ENCODE assay signal across 25 mouse cellular contexts in genomic region chr5:64218603-64218999, GRCm38 (mm10).
DNase-seq lines count a peak whose midpoint lies in the region; ATAC-seq and TF ChIP-seq lines count a peak whose summit lies in the region.
"Had no signal": no experiment of that assay in that cellular context is flagged by ENCODE, and none has a peak within 500 bp of the region (broad histone marks: within the 10 kb centered on the region; RNA-seq: fewer than 3 reads in every experiment).

No protein-coding gene starts in this region.

- no peak overlapping the region for H3K9ac ChIP-seq in intestine, embryonic 15.5 days
- H3K9ac ChIP-seq: forebrain, embryonic 15.5 days; hindbrain, embryonic 13.5 days; limb, embryonic 13.5 days; liver, embryonic 13.5 days; lung, embryonic 15.5 days had no signal

- no peaks in the 10 kb centered on the region for H3K27me3 ChIP-seq in thymus, adult 2 months (ENCODE audit: control insufficient read depth, insufficient read depth, low read length)
- H3K27me3 ChIP-seq in intestine, embryonic 15.5 days (replicated peaks), result no peaks in the 10 kb centered on the region
- H3K27me3 ChIP-seq in cerebellum, adult 2 months (ENCODE audit: control insufficient read depth, insufficient read depth, low read length), result no peaks in the 10 kb centered on the region
- H3K27me3 ChIP-seq: forebrain, embryonic 15.5 days; hindbrain, embryonic 13.5 days; limb, embryonic 13.5 days; liver, embryonic 13.5 days; lung, embryonic 15.5 days had no signal

- TF ChIP-seq CTCF in thymus, adult 2 months (IDR thresholded peaks at IDR 0.05; ENCODE audit: borderline replicate concordance, control insufficient read depth, extremely low read depth, insufficient read depth, low read length, poor library complexity), result no peak
- TF ChIP-seq CTCF in cerebellum, adult 2 months (IDR thresholded peaks at IDR 0.05; ENCODE audit: borderline replicate concordance, insufficient read depth, low read depth, low read length), result no peak

- ATAC-seq in intestine, embryonic 15.5 days, result peak; percentile 47; the same call in 1 of the 2 replicates
- no peak for ATAC-seq in erythroid progenitor cell, adult 5-6 weeks (replicated peaks; ENCODE audit: low FRiP score, poor library complexity, severe bottlenecking)
- ATAC-seq: activated CD4-positive, CD25-positive, alpha-beta regulatory T cell, adult 4 months; CD4-positive, CD25-positive, alpha-beta regulatory T cell, adult 4 months; forebrain, embryonic 15.5 days; inflammation-experienced regulatory T-cells, adult 6 months had no signal

- no peaks in the 10 kb centered on the region for H3K9me3 ChIP-seq in intestine, embryonic 15.5 days
- H3K9me3 ChIP-seq: forebrain, embryonic 15.5 days; G1E; hindbrain, embryonic 13.5 days; liver, embryonic 13.5 days; lung, embryonic 15.5 days had no signal

- no peak overlapping the region for H3K4me2 ChIP-seq in intestine, embryonic 15.5 days (replicated peaks)
- H3K4me2 ChIP-seq: forebrain, embryonic 15.5 days; heart, embryonic 11.5 days; hindbrain, embryonic 13.5 days; limb, embryonic 13.5 days; liver, embryonic 13.5 days; lung, embryonic 15.5 days had no signal

- no peak for TF ChIP-seq POLR2A in thymus, adult 2 months (IDR thresholded peaks at IDR 0.05; ENCODE audit: control insufficient read depth, extremely low read depth, insufficient read depth, low read length, poor library complexity)
- no peak for TF ChIP-seq POLR2A in cerebellum, adult 2 months (IDR thresholded peaks at IDR 0.05; ENCODE audit: borderline replicate concordance, insufficient read depth, low read length)

- H3K4me3 ChIP-seq in thymus, adult 2 months (ENCODE audit: control insufficient read depth, insufficient read depth, low read length), result no peak overlapping the region
- H3K4me3 ChIP-seq in intestine, embryonic 15.5 days (replicated peaks), result no peak overlapping the region
- no peak overlapping the region for H3K4me3 ChIP-seq in cerebellum, adult 2 months (replicated peaks; ENCODE audit: insufficient read depth, low read depth, low read length)
- H3K4me3 ChIP-seq: forebrain, embryonic 15.5 days; hindbrain, embryonic 13.5 days; layer of hippocampus, adult 2 months; limb, embryonic 13.5 days; liver, embryonic 13.5 days; lung, embryonic 15.5 days had no signal

- H3K27ac ChIP-seq in thymus, adult 2 months (ENCODE audit: control insufficient read depth, insufficient read depth, low read length), result peak overlapping the region; percentile 64; the same call in 1 of the 2 replicates
- no peak overlapping the region for H3K27ac ChIP-seq in intestine, embryonic 15.5 days
- H3K27ac ChIP-seq in cerebellum, adult 2 months (ENCODE audit: insufficient read depth, low read length), result no peak overlapping the region
- H3K27ac ChIP-seq: forebrain, embryonic 15.5 days; hindbrain, embryonic 13.5 days; layer of hippocampus, adult 2 months; liver, embryonic 13.5 days had no signal

- peak; percentile 38 for DNase-seq in kidney, adult 9 months
- no peak for DNase-seq in kidney, adult 8-10 months
- DNase-seq in thymus, adult 2 months, result no peak
- DNase-seq in thymus, postnatal 25 days, result no peak
- DNase-seq in cerebellum, adult 2 months, result no peak
- DNase-seq: adrenal gland, postnatal 10 days; cerebellum, postnatal 25 days; gastrocnemius, postnatal 36 days; heart, postnatal 10 days; layer of hippocampus, postnatal 36 days; liver, embryonic 13.5 days; lung, postnatal 4 days; right cerebral cortex, postnatal 25 days had no signal

- peaks cover 22% of the 10 kb centered on the region for H3K4me1 ChIP-seq in thymus, adult 2 months (replicated peaks; ENCODE audit: control insufficient read depth, insufficient read depth, low read length)
- H3K4me1 ChIP-seq in intestine, embryonic 15.5 days (replicated peaks), result peaks cover 11% of the 10 kb centered on the region
- H3K4me1 ChIP-seq in cerebellum, adult 2 months (ENCODE audit: control insufficient read depth, insufficient read depth, low read length), result no peaks in the 10 kb centered on the region
- H3K4me1 ChIP-seq: forebrain, embryonic 15.5 days; hindbrain, embryonic 13.5 days; liver, embryonic 13.5 days; lung, embryonic 15.5 days had no signal

- WGBS in thymus, adult 2 months, result 83% methylated on average over 7 of the region's 7 CpGs
- 75% methylated on average over 7 of the region's 7 CpGs for WGBS in intestine, embryonic 15.5 days
- 87% methylated on average over 7 of the region's 7 CpGs for WGBS in cerebellum, adult 2 months

- no peaks in the 10 kb centered on the region for H3K36me3 ChIP-seq in thymus, adult 2 months (ENCODE audit: control insufficient read depth, insufficient read depth, low read length)
- H3K36me3 ChIP-seq in intestine, embryonic 15.5 days, result no peaks in the 10 kb centered on the region
- H3K36me3 ChIP-seq: forebrain, embryonic 15.5 days; G1E; hindbrain, embryonic 13.5 days; limb, embryonic 13.5 days; liver, embryonic 13.5 days; lung, embryonic 15.5 days had no signal
